Mouse (Mus musculus) ovary, postnatal 10 days (tissue): Measurements from ENCODE around the gene Ccdc83.

Experiments used
- DNase-seq: peaks from one replicate; pipeline ENCODE4 v3.0.0; 2022; ENCODE audit warnings: low spot score

Gene Ccdc83

GRCm38 (mm10) chr7:90265289-90265970 is at the start of gene Ccdc83:
Gene Ccdc83 (minus strand): TSS chr7:90265777.
- peak; percentile 66 for DNase-seq

DNA sequence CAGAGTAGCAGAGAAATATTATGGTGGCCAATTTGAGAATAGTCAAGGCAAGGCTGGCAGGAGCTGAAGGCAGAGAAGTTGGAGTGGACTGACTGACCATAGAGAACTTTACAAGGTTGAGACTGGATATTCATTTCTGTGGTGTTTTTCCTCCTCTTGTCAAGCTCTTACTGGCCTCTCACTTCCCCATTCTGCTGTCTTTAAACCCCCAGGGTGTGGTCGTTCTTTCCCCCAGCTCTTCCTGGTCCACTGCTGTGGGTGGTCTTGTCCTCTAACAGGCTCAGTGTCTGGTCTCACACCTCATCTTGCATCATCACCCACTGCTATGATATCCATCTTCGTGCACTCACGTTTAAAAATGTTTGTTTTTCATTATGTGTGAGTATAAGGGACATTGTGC is 47.8 kb upstream of the Ccdc83 start:
- DNase-seq = no peak

DNA sequence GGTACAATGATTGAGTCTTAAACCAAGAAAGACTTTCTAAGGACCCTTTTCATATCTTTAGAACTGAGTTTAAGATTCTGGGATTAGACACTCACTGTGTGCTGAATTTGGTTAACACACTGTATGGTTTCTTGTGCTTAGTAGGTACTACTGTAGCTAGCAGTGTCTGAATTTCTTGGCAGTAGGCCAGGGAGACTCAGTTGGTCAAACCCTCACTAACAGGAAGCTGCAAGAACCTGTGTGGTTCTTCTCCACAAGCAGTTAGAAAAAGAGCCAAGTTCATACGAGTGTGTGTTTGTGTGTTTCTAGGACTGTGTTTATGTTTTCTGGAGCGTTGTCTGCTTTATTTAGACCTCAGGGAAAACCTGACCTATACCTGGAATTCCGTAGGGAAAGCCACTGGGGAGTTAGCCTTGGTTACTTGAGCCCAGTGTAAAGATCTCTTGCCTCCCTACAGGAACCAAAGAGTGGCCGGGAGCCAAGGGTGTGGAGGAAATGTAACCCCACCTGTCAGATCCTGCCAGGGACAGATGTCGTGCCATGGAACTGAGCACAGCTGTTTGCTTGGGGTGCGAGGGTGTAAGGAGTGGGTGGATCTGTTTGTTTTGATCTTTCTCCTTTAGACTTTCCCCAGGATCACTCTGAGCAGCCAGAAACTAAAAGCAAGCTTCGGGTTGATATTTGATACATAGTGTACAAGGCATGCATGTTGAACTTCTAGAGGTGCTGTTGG is 46.7 kb upstream of the Ccdc83 start:
- no peak for DNase-seq

DNA sequence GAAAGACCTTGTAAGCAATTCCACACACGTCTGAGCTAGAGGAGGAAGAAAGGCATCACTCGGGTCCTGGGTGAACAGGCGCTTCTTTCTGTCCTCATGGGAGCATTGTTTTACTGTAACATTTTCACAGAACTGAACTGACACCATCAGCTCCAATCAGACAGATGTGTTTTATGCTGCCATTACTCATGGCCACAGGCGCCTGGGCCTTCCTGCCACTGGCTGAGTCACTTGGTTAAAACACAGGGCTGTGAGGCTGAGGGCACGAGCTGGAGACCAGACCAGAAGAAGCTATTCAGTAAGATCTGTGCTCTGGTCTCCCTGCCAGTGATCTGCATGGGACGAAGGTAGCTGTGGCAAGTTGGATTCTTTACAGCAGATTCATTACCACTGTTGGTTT is 42.4 kb upstream of the Ccdc83 start:
- no peak for DNase-seq

- no peak for DNase-seq
Measured at GRCm38 (mm10) chr7:90306968-90307367, 41.4 kb upstream of the Ccdc83 start.

DNA sequence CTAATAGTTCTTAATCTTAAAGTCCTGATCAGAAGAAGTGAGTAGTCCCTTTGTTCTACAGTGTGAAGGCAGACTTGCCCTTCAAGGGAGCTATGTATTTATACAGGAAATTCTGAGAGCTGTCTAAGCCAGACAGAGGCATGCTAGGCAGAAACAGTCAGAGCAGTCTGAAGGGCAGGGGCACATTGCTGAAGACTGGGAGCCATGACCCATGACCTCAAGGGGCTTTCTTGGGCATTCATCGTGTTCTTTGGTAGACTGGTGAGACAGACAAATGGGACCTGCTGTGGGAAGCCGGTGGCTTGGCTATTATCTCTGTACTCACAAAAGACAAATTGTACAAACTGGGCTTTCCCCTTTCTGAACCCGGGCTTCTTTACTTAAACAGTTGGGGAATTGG is 40.5 kb upstream of the Ccdc83 start:
- DNase-seq = no peak

DNA sequence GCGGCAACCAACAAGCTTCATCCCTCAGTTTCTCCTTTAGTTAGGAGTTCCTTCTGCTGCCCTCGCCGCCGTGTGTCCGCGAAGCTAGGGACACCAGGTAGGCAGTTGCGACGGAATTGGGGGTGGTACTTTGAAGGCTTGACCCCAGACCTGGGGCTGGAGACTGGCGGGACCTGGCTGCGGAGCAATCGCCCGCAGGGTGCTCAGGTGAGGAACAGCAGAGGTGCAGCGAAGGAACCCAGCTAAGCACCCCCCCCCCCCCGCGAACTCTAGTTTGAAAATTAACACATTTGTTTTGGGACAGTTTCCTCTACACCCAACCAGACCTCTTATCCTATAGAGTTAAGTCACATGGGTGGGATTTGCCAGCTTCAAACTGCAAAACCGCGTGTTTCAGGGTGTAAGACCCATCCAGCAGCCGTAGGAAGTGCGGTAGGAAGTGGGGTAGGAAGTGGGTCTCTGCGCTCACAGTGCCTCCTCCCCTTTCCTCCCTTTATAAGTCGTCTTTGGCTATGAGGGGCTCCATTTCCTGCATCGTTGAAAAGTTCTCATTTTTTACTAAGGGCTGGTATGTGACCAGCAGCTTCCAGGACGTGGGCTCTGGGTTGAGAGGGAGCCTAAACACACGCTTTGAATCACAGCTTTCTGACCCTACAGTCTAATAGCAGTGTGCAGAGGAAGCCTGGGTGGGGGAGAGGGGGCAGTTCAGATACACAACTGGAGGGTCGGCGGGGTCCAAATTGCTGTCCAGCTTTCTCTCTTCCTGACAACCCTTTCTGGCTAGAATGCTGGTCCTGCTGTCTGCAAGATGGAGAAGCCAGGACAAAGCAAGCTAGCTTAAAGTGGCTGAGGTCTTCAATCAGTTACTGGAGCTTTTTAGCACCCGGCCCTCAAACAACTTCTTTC is 37.3 kb upstream of the Ccdc83 start:
- DNase-seq = no peak

DNA sequence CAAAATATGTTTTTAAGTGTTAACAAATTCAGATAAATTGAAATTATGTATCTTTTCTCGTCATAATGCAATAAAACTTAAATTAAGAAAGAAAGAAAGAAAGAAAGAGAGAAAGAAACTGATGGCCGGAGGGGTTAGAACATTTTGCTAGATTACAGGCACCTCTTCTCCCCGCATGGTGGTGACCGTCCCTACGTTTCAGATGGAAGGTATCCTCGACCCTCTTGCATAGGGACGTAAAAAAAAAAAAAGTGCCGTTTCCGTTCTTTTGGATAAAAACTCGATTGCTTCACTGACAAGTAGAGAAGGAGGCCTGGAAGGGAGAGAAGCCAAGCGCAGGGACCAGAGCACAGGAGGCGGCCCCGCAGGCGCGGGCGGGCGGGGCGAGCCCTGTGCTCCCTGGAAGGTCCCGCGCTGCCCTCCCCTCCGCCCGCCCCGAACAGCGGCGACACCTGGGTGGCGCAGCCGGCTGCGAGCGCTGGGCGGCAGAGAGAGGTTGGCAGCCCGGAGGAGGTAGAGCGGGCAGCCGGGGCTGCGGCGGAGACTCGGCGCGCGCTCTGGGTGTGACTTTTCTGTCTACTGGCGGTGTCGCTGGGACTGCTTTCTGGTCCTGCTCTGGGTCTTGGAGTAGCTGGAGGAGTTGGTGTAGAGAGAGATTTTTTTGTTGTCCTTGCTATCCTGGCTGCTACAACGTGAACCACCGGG is 36.5 kb upstream of the Ccdc83 start, which contains the start of gene Sytl2:
Gene Sytl2 (plus strand): TSS at position 311 of the 705 bp plus-strand sequence.
- peak; percentile 3 for DNase-seq

- no peak for DNase-seq
Measured at GRCm38 (mm10) chr7:90291885-90292284, 26.3 kb upstream of the Ccdc83 start.

DNA sequence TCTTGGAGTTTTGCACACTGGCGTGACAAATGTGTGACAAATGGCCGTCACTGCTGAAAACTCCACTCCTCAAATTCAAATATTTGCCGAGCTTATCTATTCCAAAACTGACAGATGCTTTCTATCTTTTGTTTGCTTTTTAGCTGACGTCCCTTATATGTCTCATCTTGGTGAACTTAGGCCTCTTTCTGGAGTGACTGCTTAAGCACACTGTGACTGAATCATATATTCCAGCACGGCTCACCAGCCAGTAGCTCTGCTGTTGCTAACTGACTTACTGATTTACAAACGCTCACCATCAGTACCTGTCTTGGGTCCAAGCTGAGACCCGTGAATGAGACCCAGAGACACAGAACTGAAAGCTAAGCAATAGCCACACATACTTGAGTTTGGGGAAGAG is 19.2 kb upstream of the Ccdc83 start:
- no peak for DNase-seq

- no peak for DNase-seq
Measured at GRCm38 (mm10) chr7:90282786-90283185, 17.2 kb upstream of the Ccdc83 start.

- no peak for DNase-seq
Measured at GRCm38 (mm10) chr7:90281759-90282546, 16.4 kb upstream of the Ccdc83 start.

GRCm38 (mm10) chr7:90280878-90281277 is 15.3 kb upstream of the Ccdc83 start:
- no peak for DNase-seq

DNA sequence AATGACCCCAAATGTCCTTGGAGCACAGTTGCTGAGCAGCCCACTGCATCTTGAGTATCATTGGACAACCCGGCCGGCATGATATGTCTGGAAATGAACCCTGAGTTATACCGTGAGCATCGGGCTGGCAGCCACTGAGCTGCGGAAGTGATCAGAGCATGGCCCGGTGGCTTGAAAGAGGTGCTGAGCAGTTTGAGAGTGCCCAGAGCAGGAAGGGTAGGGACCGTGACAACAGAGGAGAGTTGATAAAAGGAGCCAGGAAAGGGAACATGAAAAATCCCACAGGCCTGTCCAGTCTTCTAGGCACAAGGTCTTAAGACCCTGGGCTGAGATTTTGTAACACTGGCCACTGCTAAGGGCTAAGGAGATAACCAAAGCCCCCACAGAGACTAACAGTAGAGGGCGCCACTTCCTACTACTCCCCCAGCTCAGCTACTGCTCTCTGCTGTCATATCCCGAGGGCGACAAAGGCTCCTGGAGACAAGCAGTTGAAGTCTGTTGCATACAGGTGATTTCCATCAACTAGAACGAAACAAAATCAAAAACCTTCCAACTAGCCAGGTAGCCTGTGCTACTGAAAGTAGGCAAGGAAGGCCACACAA is 14.8 kb upstream of the Ccdc83 start:
- no peak for DNase-seq

DNA sequence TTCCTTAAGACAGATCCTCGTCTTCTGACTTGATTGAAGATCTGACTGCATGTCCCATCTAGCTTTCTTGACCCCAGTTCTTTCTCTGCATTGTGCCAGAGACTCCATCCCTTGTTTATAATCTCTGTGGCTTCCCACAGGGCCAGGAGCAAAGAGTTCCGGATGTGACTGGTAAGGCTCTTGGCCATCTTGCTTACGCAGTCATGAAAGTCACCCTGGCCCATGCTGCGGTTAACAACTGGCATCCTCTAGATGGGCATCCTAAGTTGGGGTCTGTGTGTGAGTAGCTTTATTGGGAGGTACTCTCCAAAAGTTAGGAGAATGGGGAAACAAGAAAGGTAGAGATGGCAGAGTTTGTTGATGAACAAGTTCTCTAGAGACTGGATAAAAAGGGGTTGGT is 13.6 kb upstream of the Ccdc83 start:
- no peak for DNase-seq

DNA sequence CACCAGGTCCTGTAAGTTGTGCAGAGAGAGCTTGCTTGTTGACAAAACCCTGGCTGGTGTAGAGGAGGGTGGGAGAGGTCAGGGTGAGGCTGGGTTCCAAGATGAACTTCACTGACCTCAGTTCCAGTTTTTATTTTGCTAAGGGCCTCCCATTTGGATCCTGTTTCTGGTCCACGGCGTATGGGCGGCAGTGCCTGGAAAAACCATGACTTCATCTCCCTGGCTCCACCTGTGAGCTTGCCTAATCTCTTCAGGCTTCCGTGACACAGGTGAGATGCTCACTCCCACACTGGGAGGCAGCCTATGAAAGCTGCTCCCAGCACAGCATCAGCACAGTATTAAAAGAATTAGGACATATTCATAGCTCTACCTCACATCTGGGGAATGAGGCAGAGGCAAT is 12.2 kb upstream of the Ccdc83 start:
- DNase-seq = no peak

DNA sequence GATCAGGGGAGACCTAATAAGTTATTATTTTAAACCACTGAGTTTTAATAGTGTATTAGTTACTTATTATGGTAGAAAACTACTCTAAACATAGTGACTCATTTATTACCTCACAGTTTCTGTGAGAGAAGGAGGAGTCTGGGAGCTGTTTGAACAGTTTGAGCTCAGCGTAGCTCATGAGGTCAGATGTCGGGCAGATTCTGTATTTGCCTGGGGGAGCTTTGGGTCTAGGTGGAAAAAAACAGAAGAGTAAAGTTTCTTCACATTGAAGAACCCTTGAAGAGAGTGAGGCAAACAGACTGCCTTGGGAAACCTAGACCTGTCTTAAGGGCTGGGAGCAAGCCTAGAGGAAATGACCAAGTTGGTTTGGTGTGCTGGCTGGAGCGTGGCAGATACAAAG is 11.7 kb upstream of the Ccdc83 start:
- no peak for DNase-seq

DNA sequence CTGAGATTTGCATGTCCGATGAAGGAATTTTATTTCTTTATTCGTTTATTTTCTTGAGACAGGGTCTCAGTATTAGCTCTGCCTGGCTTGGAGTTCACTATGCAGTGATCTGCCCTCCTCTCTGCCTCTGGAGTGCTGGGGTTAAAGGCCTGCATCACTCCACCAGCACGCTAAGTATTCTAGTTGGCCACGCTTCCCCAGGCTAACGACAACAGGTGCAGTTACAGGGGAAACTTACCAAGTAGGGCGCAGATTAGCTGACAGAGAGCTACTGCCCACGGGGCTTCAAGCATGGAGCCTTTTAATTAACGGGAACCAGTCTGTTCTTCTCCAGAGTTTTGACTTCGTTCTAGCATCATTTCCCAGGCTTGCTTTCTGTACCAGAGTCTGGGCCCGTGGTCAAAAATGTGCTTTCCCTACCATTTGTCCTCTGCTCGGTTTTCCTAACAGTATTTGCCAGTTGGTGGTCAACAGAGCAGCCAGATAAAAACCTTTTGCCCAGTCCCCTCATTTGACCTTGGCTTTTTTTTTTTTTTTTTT is 9.1 kb upstream of the Ccdc83 start:
- no peak for DNase-seq

DNA sequence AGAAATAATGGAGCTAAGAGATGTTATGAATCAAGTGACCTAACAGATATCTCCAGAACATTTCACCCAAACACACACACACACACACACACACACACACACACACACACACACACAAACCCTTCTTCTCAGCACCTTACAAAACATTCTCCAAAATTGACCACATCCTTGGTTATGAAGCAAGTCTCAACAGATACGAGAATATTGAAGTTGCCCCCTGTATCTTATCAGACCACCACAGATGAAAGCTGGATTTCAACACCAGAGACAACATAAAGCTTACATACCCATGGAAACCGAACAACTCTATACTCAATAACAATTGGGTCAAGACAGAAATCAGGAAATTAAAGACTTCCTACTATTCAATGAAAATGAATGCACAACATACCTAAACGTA is 4.6 kb upstream of the Ccdc83 start:
- no peak for DNase-seq

DNA sequence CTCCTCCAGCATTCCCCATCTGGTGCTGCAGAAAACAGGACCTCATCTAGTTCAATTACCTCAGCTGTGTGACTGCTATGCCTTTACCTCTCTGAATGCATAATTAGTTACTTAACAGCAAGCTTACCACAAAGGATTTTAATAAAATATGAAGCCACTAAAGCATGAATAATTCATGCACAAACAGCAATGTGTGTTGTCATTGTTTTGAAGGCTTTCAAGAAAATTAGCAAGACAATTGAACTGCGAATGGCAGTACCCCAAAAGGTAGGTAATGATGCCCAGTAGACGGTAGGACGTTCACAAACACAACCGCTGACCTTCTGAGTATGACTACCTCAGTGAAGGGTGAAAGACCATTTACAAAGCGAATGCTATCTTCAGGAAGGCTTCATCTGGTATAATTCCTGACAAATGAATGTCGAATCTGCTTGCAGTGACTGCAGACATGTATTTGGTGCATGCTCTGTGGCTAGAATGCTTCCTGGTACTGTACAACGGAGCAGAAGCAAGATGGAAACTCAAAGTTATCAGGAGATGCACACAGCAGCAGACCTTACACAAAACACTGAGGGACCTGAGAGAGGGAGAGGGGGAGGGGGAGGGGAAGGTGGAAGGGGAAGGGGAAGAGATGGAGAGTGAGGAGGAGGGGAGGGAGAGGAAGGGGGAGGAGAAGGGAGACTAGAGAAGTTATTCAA is 3.5 kb downstream of the Ccdc83 start:
- DNase-seq = no peak
